Mouse (Mus musculus) frontal cortex, adult (tissue): ENCODE measurements around the gene Cd33.

ENCODE experiments used
- ATAC-seq: cut with Nextera tagmentation; 2 replicates; pipeline ENCODE4 v1.9.2; 2017; ENCODE audit warnings: mild to moderate bottlenecking, moderate library complexity, mixed read lengths; ENCODE audit not compliant: low TSS enrichment

Gene Cd33

DNA sequence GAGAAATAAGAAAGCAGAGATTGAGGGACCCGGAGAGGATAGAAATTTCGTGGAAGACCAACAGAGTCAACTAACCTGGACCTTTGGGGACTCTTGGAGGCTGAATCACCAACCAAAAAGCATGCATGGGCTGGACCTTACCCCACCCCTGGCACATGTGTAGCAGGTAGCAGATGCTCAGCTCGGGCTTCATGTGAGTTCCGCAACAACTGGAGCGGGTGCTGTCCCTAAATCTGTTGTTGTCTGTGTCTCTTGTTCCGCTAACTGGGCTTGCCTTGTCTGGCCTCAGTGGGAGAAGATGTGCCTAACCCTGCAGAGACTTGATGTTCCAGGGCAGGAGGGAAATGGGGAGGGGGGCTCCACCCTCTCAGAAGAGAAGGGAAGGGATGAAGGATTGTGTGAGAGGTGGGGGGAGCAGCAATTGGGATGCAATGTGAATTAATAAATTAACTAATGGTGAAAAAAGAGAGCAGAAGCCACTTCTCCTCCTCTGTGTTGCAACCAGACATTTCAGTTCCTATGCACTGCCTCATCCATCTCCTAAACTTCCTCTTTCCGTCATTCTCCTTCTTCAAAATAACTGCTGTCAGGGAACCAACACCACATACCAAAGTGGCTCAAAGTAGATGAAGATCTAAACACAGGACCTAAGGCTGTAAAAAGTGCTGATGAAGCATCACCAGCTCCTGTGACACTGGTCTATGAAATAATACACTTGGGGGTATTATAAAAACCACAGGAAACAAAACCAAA lies at the start of gene Cd33:
TSS of gene Cd33 (minus strand) at position 204 of the 753 bp plus-strand sequence.
- ATAC-seq = no peak

DNA sequence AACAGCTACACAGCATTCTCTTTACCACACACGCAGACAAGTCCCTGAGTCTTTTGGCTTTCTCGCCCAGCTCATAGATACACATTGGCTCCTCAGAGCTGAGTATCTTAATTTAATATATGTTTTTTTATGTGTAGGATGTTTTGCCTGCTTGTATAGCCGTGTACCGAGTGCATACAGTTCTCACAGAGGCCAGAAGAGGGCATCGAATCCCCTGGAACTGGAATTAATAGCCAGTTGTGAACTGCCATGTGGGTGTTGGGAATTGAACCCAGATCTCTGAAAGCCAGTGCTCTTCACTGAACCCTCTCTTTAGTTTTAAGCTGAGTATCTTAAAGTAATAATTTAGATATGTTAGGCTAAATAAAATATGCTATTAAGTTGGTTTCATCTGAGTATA lies 40.6 kb upstream of the Cd33 start:
- ATAC-seq = no peak

DNA sequence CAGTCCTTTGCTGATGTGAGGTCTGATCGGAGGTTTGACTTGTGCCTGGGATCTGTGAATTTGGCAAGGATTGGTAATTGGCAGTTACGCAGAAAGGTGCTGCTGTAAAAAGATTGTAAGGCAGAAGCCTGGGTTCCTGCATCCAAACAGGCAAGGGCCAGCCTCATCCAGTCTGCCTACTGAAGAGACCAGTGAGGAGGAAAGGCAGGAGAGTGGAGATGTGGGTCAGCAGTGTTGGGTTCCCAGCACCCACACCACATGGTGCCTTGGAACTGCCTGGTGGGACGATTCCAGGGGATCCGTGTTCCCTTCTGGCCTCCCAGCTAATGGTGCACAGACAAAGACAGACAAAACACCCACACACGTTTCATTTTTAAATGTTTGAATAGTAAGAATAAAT lies 36.3 kb upstream of the Cd33 start:
- ATAC-seq = peak; percentile 54

DNA sequence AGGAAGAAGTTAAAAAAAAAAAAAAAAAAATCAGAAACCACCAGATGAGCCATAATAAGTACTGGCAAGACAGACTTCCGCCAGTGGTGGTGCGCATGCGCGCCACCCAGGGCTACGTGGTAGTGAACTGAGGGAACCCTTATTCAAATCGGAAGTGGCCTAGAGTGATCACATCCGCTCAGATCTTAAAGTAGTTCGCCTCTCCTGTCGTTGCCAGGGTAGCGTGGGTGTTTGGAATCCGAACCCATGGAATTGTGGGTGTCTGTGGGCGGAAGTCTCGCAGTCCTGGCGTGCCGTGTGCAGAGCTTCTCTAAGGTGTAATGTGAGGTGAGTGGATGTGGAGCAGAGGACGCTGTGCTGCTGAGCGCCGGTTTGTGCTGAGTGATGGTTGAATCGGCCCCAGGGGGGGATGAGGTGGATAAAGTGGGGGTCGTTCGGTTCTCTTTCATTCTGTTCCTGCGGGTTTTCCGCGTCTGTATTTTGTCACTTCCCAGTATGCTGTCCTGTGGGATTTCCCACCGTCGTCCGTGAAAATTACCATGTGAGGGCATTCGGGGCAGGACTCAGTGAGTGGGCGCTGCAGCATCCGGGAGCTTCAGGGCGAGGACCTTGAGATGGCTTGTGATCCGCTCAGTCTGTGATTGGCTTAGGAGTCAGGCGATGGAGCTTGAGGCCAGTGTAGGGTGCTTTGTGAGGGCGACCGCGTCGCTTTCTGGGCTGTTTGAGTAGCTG lies 35.4 kb upstream of the Cd33 start, which contains the start of gene Zfp719:
TSS of gene Zfp719 (plus strand) at position 171 of the 732 bp plus-strand sequence.
- peak; percentile 92 for ATAC-seq

DNA sequence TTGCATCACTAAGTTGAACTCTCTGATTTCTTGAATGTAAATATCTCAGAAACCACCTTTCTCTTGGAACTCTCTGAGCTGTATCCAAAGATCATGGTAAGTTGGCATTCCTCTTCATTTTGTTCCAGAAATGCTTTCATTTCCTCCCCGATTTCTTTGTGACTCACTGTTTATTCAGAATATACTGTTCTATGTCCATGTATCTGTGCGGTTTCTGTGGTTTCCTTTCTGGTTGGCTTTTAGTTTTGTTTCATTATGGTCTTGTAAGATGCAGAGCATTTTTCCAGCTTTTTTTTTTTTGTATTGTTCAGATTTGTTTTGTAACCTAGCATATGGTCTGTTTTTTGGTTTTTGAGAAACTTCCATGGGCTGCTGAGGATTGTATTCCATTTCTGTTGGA lies 27.0 kb upstream of the Cd33 start:
- ATAC-seq = no peak

DNA sequence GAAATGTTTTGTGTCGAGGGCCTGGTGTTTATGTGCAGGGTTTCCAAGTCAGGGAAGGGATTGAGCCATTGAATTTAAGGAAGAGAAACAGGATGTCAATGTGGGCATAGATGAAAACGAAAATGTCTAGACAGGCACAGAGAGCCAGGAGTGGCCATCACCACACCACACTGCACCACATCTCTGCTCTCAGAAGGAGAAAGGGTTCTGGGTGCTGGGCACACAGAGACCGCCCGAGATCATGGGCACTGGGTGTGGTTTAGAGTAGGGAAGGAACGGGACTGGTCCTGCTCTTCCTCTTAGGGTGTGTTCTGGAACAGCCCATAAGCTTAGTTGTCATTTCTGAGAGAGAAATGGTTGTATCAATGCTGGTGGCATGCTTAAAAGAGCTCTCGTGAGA lies 19.1 kb upstream of the Cd33 start:
- no peak for ATAC-seq

DNA sequence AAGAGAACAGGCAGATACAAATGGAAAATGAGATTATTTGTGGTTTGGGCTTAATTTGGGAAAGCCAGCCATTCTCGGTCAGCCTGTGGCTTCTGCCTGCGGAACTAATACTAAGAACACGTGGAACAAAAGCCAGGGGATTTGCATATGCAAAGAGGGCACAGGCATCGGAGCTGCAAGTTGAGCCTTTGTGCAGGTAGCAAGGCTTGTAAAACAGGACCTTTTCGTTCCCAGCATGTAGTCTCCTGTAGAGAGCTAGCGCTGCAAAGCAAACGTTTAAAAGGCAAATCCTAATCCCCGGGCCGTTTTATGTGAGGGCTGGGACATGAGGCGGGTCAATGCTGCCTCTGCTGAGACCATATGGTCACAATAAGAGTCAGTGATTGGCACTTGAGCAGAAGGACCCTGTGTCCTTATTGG lies 18.4 kb upstream of the Cd33 start:
- ATAC-seq = peak; percentile 43; the same call in 1 of the 2 replicates

DNA sequence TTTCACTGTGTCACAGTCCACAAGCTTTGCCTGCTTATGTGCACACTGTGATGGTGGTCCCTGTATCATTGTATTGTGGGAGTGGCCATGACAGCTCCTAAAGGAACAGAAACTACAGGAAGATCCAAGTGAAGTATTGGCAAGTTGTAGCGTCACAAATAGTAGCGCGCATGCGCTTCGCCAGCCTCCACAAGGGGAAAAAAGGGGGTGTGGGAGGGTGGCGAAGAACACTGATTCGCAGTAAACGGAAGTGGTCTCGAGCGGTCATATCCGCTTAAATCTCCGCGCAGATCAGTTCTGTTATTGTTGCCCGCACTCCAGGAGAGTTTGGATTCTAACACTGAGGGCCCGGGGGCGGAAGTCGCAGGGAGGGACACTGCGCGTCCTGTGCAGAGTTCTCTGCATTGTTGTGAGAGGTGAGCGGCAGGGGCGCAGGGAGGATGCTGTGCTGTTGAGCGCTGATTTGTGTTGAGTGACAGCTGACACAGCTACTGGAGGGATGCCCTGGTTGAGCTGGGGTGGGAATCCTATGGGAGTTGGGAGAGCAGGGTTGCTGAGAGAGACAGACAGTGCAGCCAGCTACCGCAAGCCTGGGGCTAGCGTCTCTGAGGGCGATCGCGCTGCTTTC lies 17.9 kb upstream of the Cd33 start, which contains the start of gene Zfp658:
TSS of gene Zfp658 (plus strand) at position 251 of the 628 bp plus-strand sequence.
- peak; percentile 95 for ATAC-seq

DNA sequence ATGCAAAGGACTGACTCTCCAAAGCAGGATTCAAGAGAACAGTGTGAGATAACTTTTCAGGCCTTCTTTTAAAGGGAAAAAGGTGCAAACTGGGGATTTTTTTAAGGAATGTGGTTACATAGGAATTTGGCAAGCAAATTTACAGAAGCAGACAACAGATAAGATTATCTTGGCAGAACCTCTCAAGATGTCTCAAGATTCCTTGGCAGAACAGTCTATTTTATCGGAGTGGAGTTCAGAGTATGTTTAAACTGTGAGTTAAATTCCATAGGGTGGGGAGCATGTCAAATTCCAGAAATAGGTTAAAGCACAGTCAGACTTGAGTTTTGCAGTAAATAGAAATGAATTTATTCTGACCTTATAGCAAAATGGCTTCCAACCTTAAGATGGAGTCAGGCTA lies 12.7 kb upstream of the Cd33 start:
- ATAC-seq = peak; percentile 31; the same call in 1 of the 2 replicates

DNA sequence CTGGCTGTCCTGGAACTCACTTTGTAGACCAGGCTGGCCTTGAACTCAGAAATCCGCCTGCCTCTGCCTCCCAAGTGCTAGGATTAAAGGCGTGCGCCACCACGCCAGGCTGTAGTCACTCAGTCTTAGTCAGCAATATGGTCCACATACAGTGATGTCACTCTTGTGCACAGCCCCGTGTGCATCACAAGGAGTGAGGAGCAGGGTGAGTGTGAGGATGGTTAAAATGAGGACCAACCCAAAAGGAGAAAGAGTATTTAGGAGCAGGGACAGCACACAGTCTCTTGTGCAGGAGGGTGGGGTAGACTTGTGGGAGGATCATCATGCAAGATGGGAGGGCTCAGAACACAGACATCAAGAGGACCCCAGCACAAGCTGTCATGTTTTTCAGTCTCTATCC lies 11.1 kb upstream of the Cd33 start:
- no peak for ATAC-seq

DNA sequence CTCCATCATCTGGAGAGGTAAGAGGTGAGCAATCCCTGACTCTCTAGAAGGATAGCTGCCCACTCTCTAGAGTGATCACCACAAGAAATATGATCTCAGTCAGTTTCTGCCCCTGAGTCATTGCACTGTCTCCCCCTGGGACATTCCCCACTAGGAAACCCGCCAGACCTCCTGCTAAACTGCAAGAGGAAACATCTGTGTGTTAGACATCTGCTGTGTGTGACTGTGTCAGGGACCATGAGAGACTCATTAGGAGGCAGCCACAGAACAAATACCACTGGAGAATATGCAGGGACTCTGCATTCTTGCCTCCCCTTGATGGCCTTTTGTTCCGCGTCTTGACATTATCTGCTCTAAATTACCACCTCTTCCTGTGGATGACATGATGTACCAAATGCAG lies 10.3 kb upstream of the Cd33 start:
- no peak for ATAC-seq

DNA sequence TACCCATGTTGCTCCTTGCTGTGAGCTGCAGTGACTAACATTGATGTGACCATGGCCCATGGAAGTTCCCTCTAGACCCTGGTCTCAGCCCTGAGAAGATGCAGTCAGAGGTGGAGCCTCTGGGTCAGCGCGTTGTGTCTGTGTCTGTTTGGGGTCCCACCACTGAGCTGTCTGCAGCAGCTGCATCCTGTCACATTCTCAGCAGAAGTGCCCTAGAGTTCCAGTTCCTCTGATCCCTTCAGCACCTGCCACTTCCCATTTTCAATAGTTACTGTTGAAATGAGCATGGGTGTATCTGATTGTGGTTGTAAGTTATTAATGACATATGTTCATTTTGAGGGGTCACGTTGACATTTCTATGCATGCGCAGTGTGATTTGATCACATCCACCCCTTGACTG lies 8.9 kb upstream of the Cd33 start:
- ATAC-seq = peak; percentile 50; the same call in 1 of the 2 replicates

DNA sequence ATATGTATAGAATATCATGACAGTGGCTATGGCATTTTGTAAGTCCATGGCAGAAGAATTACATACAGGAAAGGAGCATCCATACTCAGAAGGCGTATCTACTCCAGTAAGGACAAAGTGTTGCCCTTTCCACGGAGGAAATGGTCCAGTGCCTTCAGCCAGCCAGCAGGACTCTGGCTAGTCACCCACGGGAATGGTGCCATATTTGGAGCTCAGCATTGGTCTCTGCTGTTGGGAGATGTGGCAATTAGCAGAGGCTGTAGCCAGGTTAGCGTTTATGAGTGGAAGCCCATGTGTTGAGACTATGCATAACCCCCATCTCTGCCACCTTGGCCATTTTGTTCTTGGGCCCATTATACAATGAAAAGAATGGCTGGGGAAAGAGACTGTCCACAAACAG lies 4.0 kb upstream of the Cd33 start:
- no peak for ATAC-seq

DNA sequence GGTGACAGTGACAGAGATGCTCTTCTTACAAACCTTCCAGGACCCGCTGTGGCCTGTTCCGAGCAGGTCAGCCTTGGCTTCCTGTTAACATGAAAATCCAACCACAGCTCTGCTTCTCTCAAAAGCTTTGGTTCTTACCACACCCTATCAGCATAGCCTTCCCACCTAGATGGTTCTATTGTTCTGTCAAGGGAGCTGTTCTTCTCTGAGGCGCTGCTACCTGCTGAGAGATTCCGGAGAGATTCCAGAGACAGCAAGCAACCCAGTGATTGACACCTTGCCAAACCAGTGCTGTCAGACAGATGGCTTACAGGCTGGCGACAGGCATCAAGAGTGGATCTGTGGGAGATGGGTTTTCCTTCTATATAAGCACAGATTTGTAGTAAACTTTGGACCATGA lies 3.4 kb upstream of the Cd33 start:
- ATAC-seq = no peak

DNA sequence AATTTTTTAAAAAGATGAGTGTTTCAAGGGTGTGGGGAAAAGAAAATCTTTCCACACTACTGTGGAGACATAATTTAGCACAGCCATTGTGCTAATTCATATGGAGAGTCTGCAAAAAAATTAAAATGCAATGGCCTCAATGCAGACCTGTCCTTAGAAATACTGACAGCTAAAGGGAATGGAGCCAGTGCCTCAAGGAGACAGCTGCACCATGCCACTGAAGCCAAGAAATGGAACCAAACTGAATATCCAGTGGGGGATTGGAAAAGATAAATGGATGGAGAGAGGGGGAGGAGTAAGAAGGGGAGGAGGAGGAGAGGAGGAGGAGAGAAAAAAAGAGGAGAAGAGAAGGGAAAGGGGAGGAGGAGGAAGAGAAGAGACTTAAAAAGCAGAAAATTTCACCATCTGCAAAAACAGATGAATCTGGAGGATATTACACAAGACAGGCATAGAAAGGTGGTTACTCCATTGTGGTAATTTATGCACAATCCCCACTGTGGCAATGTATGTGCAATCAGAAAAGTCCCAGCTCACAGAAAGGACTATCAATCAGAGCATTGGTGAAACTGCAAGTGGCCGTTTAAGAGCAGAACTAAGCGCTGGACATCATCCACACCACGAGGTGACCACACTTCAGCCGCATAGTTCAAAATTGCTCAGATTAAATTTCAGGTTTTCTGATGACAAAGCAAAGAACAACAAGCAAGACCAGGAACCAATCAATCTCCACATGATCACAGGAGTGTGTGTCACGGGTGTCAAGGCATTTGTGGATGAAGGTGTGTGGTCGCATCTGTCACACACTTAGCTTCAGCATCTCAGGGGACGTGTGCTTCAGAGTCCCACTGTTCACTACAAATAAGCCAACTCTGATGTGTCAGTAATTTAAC lies 1.7 kb upstream of the Cd33 start:
- no peak for ATAC-seq

DNA sequence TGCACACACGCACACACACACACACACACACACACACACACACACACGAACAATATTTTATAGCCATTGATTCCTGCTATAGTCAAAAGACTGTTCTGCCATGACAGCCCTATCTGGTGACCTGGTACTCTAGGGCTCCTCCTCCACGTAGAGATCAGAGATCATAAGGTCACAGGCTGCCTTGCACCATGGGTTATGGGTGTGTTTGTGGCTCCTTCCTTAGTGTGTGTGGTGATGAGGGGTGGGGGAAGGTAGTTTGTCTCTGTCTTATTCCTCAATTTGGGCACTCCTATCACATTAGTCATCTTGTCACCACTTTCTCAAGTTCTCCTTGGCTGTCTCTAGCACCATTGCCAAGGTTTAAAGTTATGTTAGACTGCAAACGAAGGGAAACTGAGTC lies 5.7 kb downstream of the Cd33 start:
- no peak for ATAC-seq

DNA sequence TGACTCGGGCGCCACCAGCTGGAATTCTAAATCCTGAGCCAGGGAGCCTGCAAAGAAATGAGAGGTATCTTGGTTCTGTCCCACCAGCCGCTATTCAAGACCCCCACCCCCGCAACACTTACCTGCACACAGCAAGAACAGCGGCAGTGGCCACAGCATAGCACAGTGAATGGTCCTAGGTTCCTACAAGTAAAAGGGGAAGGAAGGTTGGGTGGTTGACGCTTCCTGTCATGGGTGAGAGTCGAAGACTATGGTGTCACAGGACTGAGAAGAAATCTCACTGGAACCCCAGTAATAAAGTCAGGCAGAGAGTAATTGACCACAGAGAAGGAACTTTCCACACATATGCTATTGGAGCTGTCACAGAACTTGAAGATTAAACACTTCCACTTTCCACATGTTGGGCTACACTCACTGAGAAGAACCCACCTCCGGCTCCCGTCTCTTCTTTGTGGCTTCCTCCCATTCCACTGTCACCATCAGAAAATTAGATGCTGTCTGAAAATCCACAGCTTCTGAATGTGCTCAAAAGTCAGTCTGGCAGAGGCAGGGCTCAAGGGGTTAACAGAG lies 11.2 kb downstream of the Cd33 start:
- ATAC-seq = no peak

DNA sequence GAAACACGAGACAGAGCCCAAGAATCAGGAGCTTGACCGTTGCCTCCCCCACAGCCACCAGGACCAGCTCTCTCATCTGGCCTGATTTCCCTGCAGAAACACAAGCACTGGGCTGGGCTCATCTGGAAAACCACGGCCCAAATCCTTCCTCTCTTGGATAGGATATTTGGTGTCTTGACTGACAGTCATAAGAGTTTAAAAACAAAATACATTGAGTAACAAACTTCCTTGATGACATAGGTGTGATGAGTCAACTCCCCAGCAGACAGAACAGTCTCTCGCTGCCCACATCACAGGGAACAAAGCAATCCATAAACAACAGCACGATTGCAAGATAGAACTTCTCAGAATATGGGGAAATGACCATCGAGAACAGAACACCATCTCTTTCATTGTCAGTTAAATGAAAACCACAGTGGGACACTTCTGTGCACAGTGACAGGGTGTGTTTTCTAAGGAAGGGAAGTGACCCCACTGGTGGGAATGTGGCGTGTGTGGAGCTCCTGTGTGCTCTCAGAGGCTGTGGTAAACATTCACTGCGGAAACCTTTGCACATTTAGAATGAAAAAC lies 13.9 kb downstream of the Cd33 start:
- ATAC-seq = no peak

DNA sequence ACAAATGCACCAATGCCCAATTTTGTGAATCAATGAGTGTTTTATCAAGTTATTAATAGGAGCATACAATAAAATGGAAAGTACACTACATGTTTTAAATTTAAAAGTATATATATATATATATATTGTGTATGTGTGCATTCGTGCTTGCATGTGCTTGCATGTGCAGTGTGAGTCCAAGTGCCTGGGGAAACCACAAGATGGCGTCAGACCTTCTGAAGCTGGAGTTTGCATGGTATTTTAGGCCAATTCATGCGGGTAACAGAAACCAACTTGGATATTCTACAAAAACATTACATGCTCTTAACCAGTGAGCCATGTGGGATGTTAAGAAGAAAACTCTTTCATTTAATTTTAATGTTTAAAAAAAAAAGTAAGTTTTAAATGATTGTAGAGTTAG lies 18.9 kb downstream of the Cd33 start:
- no peak for ATAC-seq

DNA sequence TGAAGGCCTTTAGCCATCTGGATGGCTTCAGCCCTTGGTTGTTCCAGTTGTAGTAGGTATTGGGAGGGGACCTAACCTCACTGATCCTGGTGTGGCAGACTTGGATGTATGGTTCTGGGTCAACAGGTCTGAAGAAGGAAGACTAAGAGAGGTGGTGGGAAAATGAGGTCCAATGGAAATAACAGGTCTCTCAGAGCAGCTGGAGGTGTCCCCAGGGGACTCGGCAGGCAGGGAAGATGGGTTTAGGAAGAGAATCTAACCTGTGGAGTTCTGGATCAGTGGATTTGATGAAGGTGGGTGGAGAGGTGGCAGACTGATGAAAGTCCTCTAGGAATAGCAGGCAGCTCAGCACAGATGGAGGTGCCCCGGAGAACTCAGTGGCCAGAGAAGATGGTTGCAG lies 21.5 kb downstream of the Cd33 start:
- ATAC-seq = no peak

DNA sequence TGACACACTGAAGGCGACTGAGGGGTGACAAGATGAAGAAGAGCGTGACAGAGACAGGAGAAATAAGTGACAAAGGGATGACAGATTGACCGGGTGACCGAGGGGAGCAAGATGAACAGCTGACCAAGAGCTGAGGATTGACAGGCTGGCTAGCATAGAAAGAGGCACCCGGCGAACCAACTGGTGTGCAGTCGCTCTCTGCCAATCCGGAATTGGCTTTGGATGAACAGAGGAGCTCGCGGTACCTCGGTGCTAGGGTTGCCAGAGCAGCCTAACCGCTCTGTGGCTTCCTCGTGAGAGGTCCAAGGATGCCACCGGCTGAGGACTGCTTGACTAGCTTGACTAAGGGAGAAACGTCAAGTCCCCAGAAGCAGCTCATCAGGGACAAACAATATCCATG lies 25.9 kb downstream of the Cd33 start:
- no peak for ATAC-seq
